Mouse (Mus musculus): ENCODE results near the gene Ust.
"Not testable (repeated sequence)": the region's sequence is repeated elsewhere in the genome, so short reads cannot be mapped to it uniquely, and the experiment has no call there.

Gene Ust

GRCm38 (mm10) chr10:8518141-8519013 lies at the start of gene Ust:
TSS of gene Ust (minus strand) at chr10:8518825.
- DNase-seq (ENCODE audit: low spot score in 2 of 2) = peak; percentile 35 to 65

GRCm38 (mm10) chr10:8561366-8561765 lies 42.7 kb upstream of the Ust start:
- DNase-seq (ENCODE audit: low spot score in 2 of 2) = no peak

GRCm38 (mm10) chr10:8559566-8559965 lies 40.9 kb upstream of the Ust start:
- DNase-seq (ENCODE audit: low spot score in 2 of 2) = not testable (repeated sequence)

GRCm38 (mm10) chr10:8552239-8552638 lies 33.6 kb upstream of the Ust start:
- not testable (repeated sequence) for DNase-seq (ENCODE audit: low spot score in 2 of 2)

- DNase-seq (ENCODE audit: low spot score in 2 of 2) = not testable (repeated sequence)
Observed at GRCm38 (mm10) chr10:8551601-8552000, 33.0 kb upstream of the Ust start.

- no peak for DNase-seq (ENCODE audit: low spot score in 2 of 2)
Observed at GRCm38 (mm10) chr10:8541514-8541913, 22.9 kb upstream of the Ust start.

GRCm38 (mm10) chr10:8535445-8535844 lies 16.8 kb upstream of the Ust start:
- no peak for DNase-seq (ENCODE audit: low spot score in 2 of 2)

- no peak for DNase-seq (ENCODE audit: low spot score in 2 of 2)
Observed at GRCm38 (mm10) chr10:8531651-8532050, 13.0 kb upstream of the Ust start.

- DNase-seq (ENCODE audit: low spot score in 2 of 2) = no peak
Observed at GRCm38 (mm10) chr10:8530505-8531051, 12.0 kb upstream of the Ust start.

GRCm38 (mm10) chr10:8529173-8529572 lies 10.5 kb upstream of the Ust start:
- no peak for DNase-seq (ENCODE audit: low spot score in 2 of 2)

- no peak for DNase-seq (ENCODE audit: low spot score in 2 of 2)
Observed at GRCm38 (mm10) chr10:8525354-8525753, 6.7 kb upstream of the Ust start.

GRCm38 (mm10) chr10:8521536-8521935 lies 2.9 kb upstream of the Ust start:
- DNase-seq (ENCODE audit: low spot score in 2 of 2) = no peak

GRCm38 (mm10) chr10:8520766-8521395 lies 2.3 kb upstream of the Ust start:
- no peak for DNase-seq (ENCODE audit: low spot score in 2 of 2)

GRCm38 (mm10) chr10:8519014-8519491 lies 428 bp upstream of the Ust start:
- peak in 1 of 2 experiments; percentile 48 for DNase-seq (ENCODE audit: low spot score in 2 of 2)

GRCm38 (mm10) chr10:8517591-8518140 lies 959 bp downstream of the Ust start:
- DNase-seq (ENCODE audit: low spot score in 2 of 2) = peak in 1 of 2 experiments; percentile 49

GRCm38 (mm10) chr10:8516916-8517524 lies 1.6 kb downstream of the Ust start:
- no peak for DNase-seq (ENCODE audit: low spot score in 2 of 2)

GRCm38 (mm10) chr10:8513690-8514089 lies 4.9 kb downstream of the Ust start:
- DNase-seq (ENCODE audit: low spot score in 2 of 2) = no peak

GRCm38 (mm10) chr10:8512222-8512621 lies 6.4 kb downstream of the Ust start:
- DNase-seq (ENCODE audit: low spot score in 2 of 2) = no peak

GRCm38 (mm10) chr10:8511760-8512159 lies 6.9 kb downstream of the Ust start:
- peak; percentile 23 to 30 for DNase-seq (ENCODE audit: low spot score in 2 of 2)

GRCm38 (mm10) chr10:8506247-8506573 lies 12.4 kb downstream of the Ust start:
- DNase-seq (ENCODE audit: low spot score in 2 of 2) = no peak

GRCm38 (mm10) chr10:8505346-8506246 lies 13.0 kb downstream of the Ust start:
- no peak for DNase-seq (ENCODE audit: low spot score in 2 of 2)
